Mouse (Mus musculus) limb, embryonic 15.5 days (tissue): ENCODE data around the gene AC153137.1. TPM values are rescaled to one million over a fixed set of nuclear protein-coding genes. Genes with fewer than 3 reads are reported as not detected.
"Not testable (repeated sequence)": the region's sequence is repeated elsewhere in the genome, so short reads cannot be mapped to it uniquely, and the experiment has no call there.

Experiments
- ATAC-seq: fragments of 200-750 bp; cut with Nextera tagmentation; 2 replicates; pipeline ENCODE4 v1.8.0; 2017; ENCODE audit warnings: low read depth, moderate TSS enrichment; ENCODE audit not compliant: insufficient number of reproducible peaks, low FRiP score, low TSS enrichment
- H3K27ac ChIP-seq: fragments of 300-500 bp; sonication (generic); 2 replicates; pipeline ENCODE4 v1.5.1; 2015; ENCODE audit warnings: moderate library complexity, mild to moderate bottlenecking, inconsistent platforms
- H3K27me3 ChIP-seq: fragments of 300-500 bp; sonication (generic); 2 replicates; pipeline ENCODE4 v1.6.1; 2015; ENCODE audit warnings: inconsistent platforms
- H3K36me3 ChIP-seq: fragments of 300-500 bp; sonication (generic); 2 replicates; pipeline ENCODE4 v1.6.1; 2015; ENCODE audit warnings: inconsistent platforms
- H3K4me1 ChIP-seq: fragments of 300-500 bp; sonication (generic); 2 replicates; pipeline ENCODE4 v1.6.1; 2015; ENCODE audit warnings: inconsistent platforms
- H3K4me2 ChIP-seq: fragments of 300-500 bp; sonication (generic); 2 replicates; pipeline ENCODE4 v1.6.1; 2015; ENCODE audit warnings: mild to moderate bottlenecking, inconsistent platforms
- H3K4me3 ChIP-seq: fragments of 300-500 bp; sonication (generic); 2 replicates; pipeline ENCODE4 v1.5.1; 2015; ENCODE audit warnings: mild to moderate bottlenecking, inconsistent platforms
- H3K9ac ChIP-seq: fragments of 300-500 bp; sonication (generic); 2 replicates; pipeline ENCODE4 v1.6.1; 2015; ENCODE audit warnings: inconsistent platforms
- H3K9me3 ChIP-seq: fragments of 300-500 bp; sonication (generic); 2 replicates; pipeline ENCODE4 v1.6.1; 2016; ENCODE audit warnings: inconsistent platforms
- WGBS: fragments of 180-500 bp; shearing (Covaris S2); methylation state at CpG from one replicate; pipeline ENCODE4 v1.1.7; 2015; 5-methylcytosine and 5-hydroxymethylcytosine counted together
- polyA plus RNA-seq: library from polyadenylated mRNA; unstranded; fragments of >200 nt; fragmentation: Nextera tagmentation; extraction: Ambion mirVana; gene quantifications from 2 replicates; pipeline ENCODE4 v1.2.1, GENCODE M21; 2015

AC153137.1 gene
- polyA plus RNA-seq, result not detected in 2 replicates

- H3K27me3 ChIP-seq, H3K4me2 ChIP-seq, H3K36me3 ChIP-seq, H3K4me1 ChIP-seq, H3K9me3 ChIP-seq, H3K27ac ChIP-seq, H3K9ac ChIP-seq, ATAC-seq, H3K4me3 ChIP-seq: not testable (repeated sequence)
- 79% methylated on average over 6 of the region's 6 CpGs for WGBS
Measured at GRCm38 (mm10) chr1:30977868-30978267, at the start of gene AC153137.1. TSS of gene AC153137.1 (minus strand) at chr1:30977968.

GRCm38 (mm10) chr1:31023173-31023572, 45.4 kb upstream of the AC153137.1 start:
- no peak overlapping the region for H3K27ac ChIP-seq
- H3K9ac ChIP-seq, result no peak overlapping the region
- ATAC-seq, result no peak
- H3K4me2 ChIP-seq, result no peak overlapping the region
- H3K4me1 ChIP-seq, result no peaks in the 10 kb centered on the region
- H3K27me3 ChIP-seq, result no peaks in the 10 kb centered on the region
- no peaks in the 10 kb centered on the region for H3K9me3 ChIP-seq
- no peaks in the 10 kb centered on the region for H3K36me3 ChIP-seq
- H3K4me3 ChIP-seq, result no peak overlapping the region

GRCm38 (mm10) chr1:31019283-31019682, 41.5 kb upstream of the AC153137.1 start:
- Histone ChIP-seq H3K36me3 (no peaks in the 10 kb centered on the region), H3K27ac (no peak overlapping the region), H3K4me3 (no peak overlapping the region), H3K9me3 (no peaks in the 10 kb centered on the region), H3K4me2 (no peak overlapping the region), H3K27me3 (no peaks in the 10 kb centered on the region), H3K9ac (no peak overlapping the region), H3K4me1 (no peaks in the 10 kb centered on the region)
- ATAC-seq, result no peak
- 75% methylated on average over 6 of the region's 6 CpGs for WGBS

GRCm38 (mm10) chr1:31017377-31017776, 39.6 kb upstream of the AC153137.1 start:
- no peak for ATAC-seq
- no peak overlapping the region for H3K9ac ChIP-seq
- WGBS, result 66% methylated on average over 5 of the region's 5 CpGs

GRCm38 (mm10) chr1:31016068-31016467, 38.3 kb upstream of the AC153137.1 start:
- no peak for ATAC-seq
- 83% methylated on average over 6 of the region's 6 CpGs for WGBS
- Histone ChIP-seq H3K27ac (no peak overlapping the region), H3K27me3 (no peaks in the 10 kb centered on the region), H3K4me1 (no peaks in the 10 kb centered on the region), H3K9ac (no peak overlapping the region), H3K4me3 (no peak overlapping the region), H3K36me3 (no peaks in the 10 kb centered on the region), H3K9me3 (no peaks in the 10 kb centered on the region), H3K4me2 (no peak overlapping the region)

More at GRCm38 (mm10) chr1:31017377-31017776, 39.6 kb upstream of the AC153137.1 start:
- Histone ChIP-seq H3K9me3 (no peaks in the 10 kb centered on the region), H3K4me1 (no peaks in the 10 kb centered on the region), H3K27me3 (no peaks in the 10 kb centered on the region), H3K36me3 (no peaks in the 10 kb centered on the region), H3K4me3 (no peak overlapping the region), H3K4me2 (no peak overlapping the region), H3K27ac (no peak overlapping the region)

GRCm38 (mm10) chr1:31015261-31015660, 37.5 kb upstream of the AC153137.1 start:
- WGBS, result 41% methylated on average over 2 of the region's 2 CpGs
- no peak for ATAC-seq
- Histone ChIP-seq H3K4me2 (no peak overlapping the region), H3K4me3 (no peak overlapping the region), H3K9me3 (no peaks in the 10 kb centered on the region), H3K9ac (no peak overlapping the region), H3K36me3 (no peaks in the 10 kb centered on the region), H3K27ac (no peak overlapping the region), H3K4me1 (no peaks in the 10 kb centered on the region), H3K27me3 (no peaks in the 10 kb centered on the region)

- H3K4me2 ChIP-seq, ATAC-seq, H3K27me3 ChIP-seq, H3K4me3 ChIP-seq, H3K9ac ChIP-seq, H3K36me3 ChIP-seq, H3K4me1 ChIP-seq, H3K27ac ChIP-seq, H3K9me3 ChIP-seq: not testable (repeated sequence)
- WGBS, result 83% methylated on average over 7 of the region's 7 CpGs
Measured at GRCm38 (mm10) chr1:30977239-30977638, 529 bp downstream of the AC153137.1 start.

GRCm38 (mm10) chr1:30951795-30952194, 26.0 kb downstream of the AC153137.1 start:
- ATAC-seq, result no peak
- H3K9me3 ChIP-seq, result no peaks in the 10 kb centered on the region
- H3K4me3 ChIP-seq, result no peak overlapping the region
- 0 out of 2 replicates have a peak, but pooled peaks cover 5% of the 10 kb centered on the region for H3K4me1 ChIP-seq
- H3K4me2 ChIP-seq, result no peak overlapping the region
- no peak overlapping the region for H3K9ac ChIP-seq
- no peak overlapping the region for H3K27ac ChIP-seq
- H3K36me3 ChIP-seq, result no peaks in the 10 kb centered on the region
- no peaks in the 10 kb centered on the region for H3K27me3 ChIP-seq
- 75% methylated on average over 2 of the region's 2 CpGs for WGBS

GRCm38 (mm10) chr1:30950456-30950835, 27.3 kb downstream of the AC153137.1 start:
- Histone ChIP-seq H3K27ac (peak overlapping the region; percentile 100), H3K4me1 (0 out of 2 replicates have a peak, but pooled peaks cover 5% of the 10 kb centered on the region), H3K9ac (peak overlapping the region; percentile 77; the same call in 1 of the 2 replicates), H3K27me3 (no peaks in the 10 kb centered on the region), H3K9me3 (no peaks in the 10 kb centered on the region), H3K4me2 (peak overlapping the region; percentile 55), H3K4me3 (peak overlapping the region; percentile 82), H3K36me3 (no peaks in the 10 kb centered on the region)
- ATAC-seq, result no peak
- WGBS, result 24% methylated on average over 5 of the region's 5 CpGs

- Histone ChIP-seq H3K4me1 (0 out of 2 replicates have a peak, but pooled peaks cover 5% of the 10 kb centered on the region), H3K9me3 (no peaks in the 10 kb centered on the region), H3K9ac (peak overlapping the region; percentile 77), H3K27ac (peak overlapping the region; percentile 100), H3K4me2 (peak overlapping the region; percentile 55), H3K4me3 (peak overlapping the region; percentile 82), H3K36me3 (peaks cover 4% of the 10 kb centered on the region), H3K27me3 (no peaks in the 10 kb centered on the region)
- under 1% methylated on average over 66 of the region's 66 CpGs for WGBS
- ATAC-seq, result peak; percentile 99
Measured at GRCm38 (mm10) chr1:30949710-30950455, 27.9 kb downstream of the AC153137.1 start.

- Histone ChIP-seq H3K36me3 (peaks cover 12% of the 10 kb centered on the region), H3K4me3 (peak overlapping the region; percentile 82), H3K4me2 (peak overlapping the region; percentile 44), H3K27me3 (no peaks in the 10 kb centered on the region), H3K4me1 (0 out of 2 replicates have a peak, but pooled peaks cover 5% of the 10 kb centered on the region), H3K27ac (peak overlapping the region; percentile 100), H3K9ac (peak overlapping the region; percentile 86), H3K9me3 (no peaks in the 10 kb centered on the region)
- ATAC-seq, result peak; percentile 59
- under 1% methylated on average over 73 of the region's 85 CpGs for WGBS
Measured at GRCm38 (mm10) chr1:30948950-30949639, 28.7 kb downstream of the AC153137.1 start.

GRCm38 (mm10) chr1:30948361-30948949, 29.3 kb downstream of the AC153137.1 start:
- under 1% methylated on average over 16 of the region's 16 CpGs for WGBS
- ATAC-seq, result no peak
- H3K4me3 ChIP-seq, result peak overlapping the region; percentile 82
- no peaks in the 10 kb centered on the region for H3K9me3 ChIP-seq
- H3K4me2 ChIP-seq, result peak overlapping the region; percentile 44
- H3K27me3 ChIP-seq, result no peaks in the 10 kb centered on the region
- 0 out of 2 replicates have a peak, but pooled peaks cover 5% of the 10 kb centered on the region for H3K4me1 ChIP-seq
- H3K36me3 ChIP-seq, result peaks cover 19% of the 10 kb centered on the region
- H3K27ac ChIP-seq, result peak overlapping the region; percentile 100
- peak overlapping the region; percentile 86 for H3K9ac ChIP-seq
